In genomic region chr16:23223166-23223870, GRCm38 (mm10) we compare ENCODE assay signal across 9 mouse cellular contexts. TPM values are rescaled to one million over a fixed set of nuclear protein-coding genes. Genes with fewer than 3 reads are reported as not detected.
DNase-seq lines count a peak whose midpoint lies in the region; ATAC-seq and TF ChIP-seq lines count a peak whose summit lies in the region.
"Had no signal": no experiment of that assay in that cellular context is flagged by ENCODE, and none has a peak within 500 bp of the region (broad histone marks: within the 10 kb centered on the region; RNA-seq: fewer than 3 reads in every experiment).

No protein-coding gene starts in this region.

- H3K27me3 ChIP-seq in heart, postnatal 0 days (ENCODE audit: control insufficient read depth, insufficient read depth, low read length) = no peaks in the 10 kb centered on the region

- WGBS in heart, postnatal 0 days = 72% methylated on average over 12 of the region's 12 CpGs
- WGBS in olfactory bulb, adult 2 months = 61% methylated on average over 12 of the region's 12 CpGs

- 0 out of 2 replicates have a peak overlapping the region, but pooled peaks have one; percentile 85 for H3K4me3 ChIP-seq in heart, postnatal 0 days (ENCODE audit: low read depth, low read length)
- peak overlapping the region; percentile 33 for H3K4me3 ChIP-seq in olfactory bulb, adult 2 months (ENCODE audit: insufficient read depth, low read depth, low read length)
- H3K4me3 ChIP-seq: heart, adult 2 months had no signal

- TF ChIP-seq EP300 in heart, postnatal 0 days (IDR thresholded peaks at IDR 0.05; ENCODE audit: low read depth) = no peak

- H3K4me2 ChIP-seq in heart, postnatal 0 days (ENCODE audit: low read depth, low read length) = peak overlapping the region; percentile 96; the same call in 1 of the 2 replicates

- H3K4me1 ChIP-seq in heart, postnatal 0 days (ENCODE audit: control insufficient read depth, insufficient read depth) = no peaks in the 10 kb centered on the region
- peaks cover 3% of the 10 kb centered on the region; the same call in 1 of the 2 replicates for H3K4me1 ChIP-seq in olfactory bulb, adult 2 months (ENCODE audit: control insufficient read depth, insufficient read depth, low read length)

- no peak for TF ChIP-seq POLR2A in brain, embryonic 14.5 days (IDR thresholded peaks at IDR 0.05; ENCODE audit: borderline replicate concordance, extremely low read depth, insufficient read depth, insufficient read length, poor library complexity, severe bottlenecking)
- TF ChIP-seq POLR2A in olfactory bulb, adult 2 months (IDR thresholded peaks at IDR 0.05; ENCODE audit: insufficient read depth, low read depth, low read length) = no peak

- H3K36me3 ChIP-seq in heart, postnatal 0 days (replicated peaks; ENCODE audit: control insufficient read depth, insufficient read depth, low read length) = no peaks in the 10 kb centered on the region

- TF ChIP-seq CTCF in brain, embryonic 14.5 days (IDR thresholded peaks at IDR 0.05; ENCODE audit: borderline replicate concordance, extremely low read depth, insufficient read depth, insufficient read length) = no peak
- no peak for TF ChIP-seq CTCF in heart, postnatal 0 days (IDR thresholded peaks at IDR 0.05; ENCODE audit: low read depth)
- TF ChIP-seq CTCF in olfactory bulb, adult 2 months (IDR thresholded peaks at IDR 0.05; ENCODE audit: insufficient read depth, low read depth, low read length) = no peak

- intact Hi-C loops in left cerebral cortex, postnatal 25 days (cut with DNase I) = no loop called here

- no peaks in the 10 kb centered on the region for H3K9me3 ChIP-seq in heart, postnatal 0 days (replicated peaks; ENCODE audit: control insufficient read depth, low read length)

- peak; percentile 31 to 50 for DNase-seq in left cerebral cortex, postnatal 25 days (ENCODE audit: low spot score in 2 of 2)
- no peak for DNase-seq in left cerebral cortex, adult 11 months (ENCODE audit: low spot score)
- DNase-seq in brain, embryonic 14.5 days (ENCODE audit: low read depth) = peak; percentile 61
- DNase-seq in heart, postnatal 0 days (ENCODE audit: low spot score) = no peak
- no peak for DNase-seq in frontal cortex, postnatal 25 days (ENCODE audit: low spot score in 2 of 2)
- no peak for DNase-seq in spleen, adult 12 weeks (ENCODE audit: low spot score)
- DNase-seq: adrenal gland, postnatal 14 days had no signal

- H3K9ac ChIP-seq in heart, postnatal 0 days (replicated peaks; ENCODE audit: low read depth, low read length) = no peak overlapping the region

- ATAC-seq in heart, postnatal 0 days (ENCODE audit: insufficient read depth, low read depth) = no peak

- H3K27ac ChIP-seq in heart, postnatal 0 days (ENCODE audit: low read depth) = peak overlapping the region; percentile 79
- H3K27ac ChIP-seq in olfactory bulb, adult 2 months (ENCODE audit: insufficient read depth, low read depth, low read length) = peak overlapping the region; percentile 70; the same call in 1 of the 2 replicates

RNA-seq across cellular contexts. Expression of gene St6gal1, which starts 1.2 kb away (rescaled TPM):
- total RNA-seq in left cerebral cortex, postnatal 25 days (2021) = 10 to 100 TPM; 13.1 to 13.5 TPM
- polyA plus RNA-seq in brain, embryonic 14.5 days (2012; rRNA removed) = 31.5 and 35.7 TPM in 2 replicates
- total RNA-seq in heart, postnatal 0 days (2014; rRNA removed; ENCODE audit: low replicate concordance) = 23.5 and 34.4 TPM in 2 replicates
- 8.8 and 10.0 TPM in 2 replicates for polyA plus RNA-seq in heart, postnatal 0 days (2015; fragmentation: Nextera tagmentation; extraction: Ambion mirVana)
- not detected in 2 replicates for polyA plus RNA-seq in olfactory bulb, adult 2 months (2012; ENCODE audit: insufficient read depth, insufficient read length, low replicate concordance, missing spikeins)

Comparison
In these comparisons a context has a peak if more than half of its experiments do, and no peak if none do; other contexts are left out.
1. DNase-seq: peak in left cerebral cortex, postnatal 25 days (2 of 2) and brain, embryonic 14.5 days (single experiment); none in left cerebral cortex, adult 11 months (single experiment), heart, postnatal 0 days (single experiment), frontal cortex, postnatal 25 days (0 of 2) and spleen, adult 12 weeks (single experiment).